Mouse (Mus musculus) olfactory bulb, adult 2 months (tissue): ENCODE measurements at regions not wholly inside any gene's neighbourhood (a gene's known extent, or its start where the extent isn't known, plus 50 kb on each side); places are given as distances from the start of the nearest gene placed in this dataset.

Source experiments
- CTCF ChIP-seq: fragments of 200-500 bp; IDR thresholded peaks from 2 replicates; pipeline ENCODE4 v1.5.1; 2012; ENCODE audit warnings: low read depth, mild to moderate bottlenecking, low read length, moderate library complexity; ENCODE audit not compliant: insufficient read depth
- POLR2A ChIP-seq: fragments of 200-500 bp; IDR thresholded peaks from 2 replicates; pipeline ENCODE4 v1.6.1; 2012; ENCODE audit warnings: mild to moderate bottlenecking, low read depth, low read length, moderate library complexity; ENCODE audit not compliant: insufficient read depth

DNA sequence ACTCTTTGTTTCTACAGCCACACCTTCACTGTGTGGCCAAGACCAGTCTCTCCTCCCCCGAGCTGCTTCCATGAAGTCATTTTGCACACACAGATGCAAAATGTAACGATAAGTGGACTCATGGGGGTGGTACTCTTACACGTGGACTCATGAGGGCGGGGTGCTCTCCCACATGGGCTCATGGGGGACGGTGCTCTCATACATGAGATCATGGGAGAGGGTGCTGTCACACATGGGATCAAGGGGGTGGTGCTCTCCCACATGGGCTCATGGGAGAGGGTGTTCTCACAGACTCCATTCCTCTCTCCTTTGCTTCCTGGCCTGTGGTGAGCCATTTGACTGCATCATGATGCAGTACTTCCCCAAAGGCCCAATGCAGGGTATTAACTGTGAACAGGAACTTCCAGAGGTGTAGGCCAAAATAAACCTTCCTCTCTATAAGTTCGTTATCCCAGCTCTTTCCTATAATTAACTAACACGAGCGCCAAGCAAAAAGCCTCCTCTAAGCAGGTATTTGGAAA is 118.9 kb downstream of the Kdr start:
- TF ChIP-seq POLR2A (no peak), CTCF (no peak)
